Mouse (Mus musculus) urinary bladder, postnatal 10 days (tissue): ENCODE results near the gene Hoxd3.
A peak's percentile ranks its signal among the peaks of the same experiment; 100 is the strongest.

Experiments used
- DNase-seq: peaks from one replicate; pipeline ENCODE4 v3.0.0; 2022; ENCODE audit warnings: low spot score

Hoxd3 gene

GRCm38 (mm10) chr2:74679596-74679971 is 32.1 kb upstream of the Hoxd3 start:
- DNase-seq, result no peak

- no peak for DNase-seq
Measured at GRCm38 (mm10) chr2:74679980-74680379, 31.7 kb upstream of the Hoxd3 start.

- no peak for DNase-seq
Measured at GRCm38 (mm10) chr2:74680561-74681398, 30.9 kb upstream of the Hoxd3 start.

GRCm38 (mm10) chr2:74681594-74682531 is 29.9 kb upstream of the Hoxd3 start:
- DNase-seq, result no peak

- no peak for DNase-seq
Measured at GRCm38 (mm10) chr2:74682796-74683195, 28.9 kb upstream of the Hoxd3 start.

GRCm38 (mm10) chr2:74683471-74683951 is 28.2 kb upstream of the Hoxd3 start:
- no peak for DNase-seq

GRCm38 (mm10) chr2:74684106-74684505 is 27.6 kb upstream of the Hoxd3 start:
- no peak for DNase-seq

- DNase-seq, result no peak
Measured at GRCm38 (mm10) chr2:74685059-74685603, 26.6 kb upstream of the Hoxd3 start.

- DNase-seq, result no peak
Measured at GRCm38 (mm10) chr2:74686301-74686987, 25.3 kb upstream of the Hoxd3 start.

- DNase-seq, result no peak
Measured at GRCm38 (mm10) chr2:74686988-74687697, 24.6 kb upstream of the Hoxd3 start.

GRCm38 (mm10) chr2:74687698-74688555 is 23.8 kb upstream of the Hoxd3 start:
- DNase-seq, result no peak

- DNase-seq, result no peak
Measured at GRCm38 (mm10) chr2:74688795-74689573, 22.7 kb upstream of the Hoxd3 start.

GRCm38 (mm10) chr2:74689574-74690337 is 22.0 kb upstream of the Hoxd3 start:
- DNase-seq, result no peak

GRCm38 (mm10) chr2:74690338-74690716 is 21.4 kb upstream of the Hoxd3 start:
- no peak for DNase-seq

- DNase-seq, result peak; percentile 37
Measured at GRCm38 (mm10) chr2:74691022-74691951, 20.4 kb upstream of the Hoxd3 start, which contains the start of gene Hoxd10. Hoxd10 (plus strand) TSS chr2:74691924.

GRCm38 (mm10) chr2:74691995-74692807 is 19.5 kb upstream of the Hoxd3 start:
- no peak for DNase-seq
